Mouse (Mus musculus): ENCODE data around the gene Wnt5b.

GRCm38 (mm10) chr6:119409766-119410165, 134.4 kb downstream of the Wnt5b start:
- TF ChIP-seq POLR2A (IDR thresholded peaks at IDR 0.05; ENCODE audit: extremely low read depth, insufficient read depth, low read length) (no peak), CTCF (IDR thresholded peaks at IDR 0.05; ENCODE audit: extremely low read depth, insufficient read depth, low read length) (no peak)
